Mouse (Mus musculus): ENCODE data around the gene Prdm11. TPM values are rescaled to one million over a fixed set of nuclear protein-coding genes. Genes with fewer than 3 reads are reported as not detected.

Gene Prdm11
- polyA plus RNA-seq, 1 experiment from 2014 or later, result 2.3 TPM

- peaks cover 9% of the 10 kb centered on the region; the same call in 1 of the 2 replicates for H3K36me3 ChIP-seq (ENCODE audit: control insufficient read depth, insufficient read depth, low read length)
- H3K27me3 ChIP-seq (replicated peaks; ENCODE audit: control insufficient read depth, insufficient read depth, low read length), result no peaks in the 10 kb centered on the region
- no peaks in the 10 kb centered on the region for H3K9me3 ChIP-seq (ENCODE audit: control insufficient read depth, low read length)
- peaks cover 10% of the 10 kb centered on the region for H3K4me1 ChIP-seq (ENCODE audit: control insufficient read depth, insufficient read depth, low read depth, low read length)
- no peak overlapping the region for H3K27ac ChIP-seq (ENCODE audit: low read depth, low read length)
- no peak overlapping the region for H3K4me3 ChIP-seq (ENCODE audit: low read length)
- no peak for ATAC-seq
- no peak overlapping the region for H3K9ac ChIP-seq (ENCODE audit: low read depth, low read length)
- 88% methylated on average over 7 of the region's 7 CpGs for WGBS
- no peak overlapping the region for H3K4me2 ChIP-seq (ENCODE audit: low read length)
Measured at GRCm38 (mm10) chr2:92984321-92985108, 61.5 kb downstream of the Prdm11 start.

- H3K36me3 ChIP-seq (ENCODE audit: control insufficient read depth, insufficient read depth, low read length), result peaks cover 12% of the 10 kb centered on the region; the same call in 1 of the 2 replicates
- H3K27ac ChIP-seq (ENCODE audit: low read depth, low read length), result no peak overlapping the region
- 90% methylated on average over 4 of the region's 4 CpGs for WGBS
- H3K4me1 ChIP-seq (ENCODE audit: control insufficient read depth, insufficient read depth, low read depth, low read length), result peaks cover 2% of the 10 kb centered on the region
- ATAC-seq, result no peak
- no peak overlapping the region for H3K9ac ChIP-seq (ENCODE audit: low read depth, low read length)
- H3K4me3 ChIP-seq (ENCODE audit: low read length), result no peak overlapping the region
- H3K9me3 ChIP-seq (ENCODE audit: control insufficient read depth, low read length), result no peaks in the 10 kb centered on the region
- H3K4me2 ChIP-seq (ENCODE audit: low read length), result no peak overlapping the region
- H3K27me3 ChIP-seq (replicated peaks; ENCODE audit: control insufficient read depth, insufficient read depth, low read length), result no peaks in the 10 kb centered on the region
Measured at GRCm38 (mm10) chr2:92983273-92983620, 62.7 kb downstream of the Prdm11 start.

- ATAC-seq, result no peak
- Histone ChIP-seq H3K9me3 (ENCODE audit: control insufficient read depth, low read length) (no peaks in the 10 kb centered on the region), H3K4me2 (ENCODE audit: low read length) (no peak overlapping the region), H3K27me3 (replicated peaks; ENCODE audit: control insufficient read depth, insufficient read depth, low read length) (no peaks in the 10 kb centered on the region), H3K27ac (ENCODE audit: low read depth, low read length) (no peak overlapping the region), H3K4me1 (ENCODE audit: control insufficient read depth, insufficient read depth, low read depth, low read length) (no peaks in the 10 kb centered on the region; the same call in 1 of the 2 replicates), H3K4me3 (ENCODE audit: low read length) (no peak overlapping the region), H3K36me3 (ENCODE audit: control insufficient read depth, insufficient read depth, low read length) (peaks cover 12% of the 10 kb centered on the region; the same call in 1 of the 2 replicates), H3K9ac (ENCODE audit: low read depth, low read length) (no peak overlapping the region)
- 86% methylated on average over 8 of the region's 8 CpGs for WGBS
Measured at GRCm38 (mm10) chr2:92982591-92983272, 63.2 kb downstream of the Prdm11 start.

GRCm38 (mm10) chr2:92980165-92980564 is 65.8 kb downstream of the Prdm11 start:
- H3K36me3 ChIP-seq (ENCODE audit: control insufficient read depth, insufficient read depth, low read length), result peaks cover 12% of the 10 kb centered on the region; the same call in 1 of the 2 replicates
- H3K9ac ChIP-seq (ENCODE audit: low read depth, low read length), result no peak overlapping the region
- 87% methylated on average over 10 of the region's 10 CpGs for WGBS
- H3K4me1 ChIP-seq (ENCODE audit: control insufficient read depth, insufficient read depth, low read depth, low read length), result no peaks in the 10 kb centered on the region
- H3K9me3 ChIP-seq (ENCODE audit: control insufficient read depth, low read length), result no peaks in the 10 kb centered on the region
- no peak overlapping the region for H3K4me3 ChIP-seq (ENCODE audit: low read length)
- H3K27me3 ChIP-seq (replicated peaks; ENCODE audit: control insufficient read depth, insufficient read depth, low read length), result no peaks in the 10 kb centered on the region
- ATAC-seq, result no peak
- H3K4me2 ChIP-seq (ENCODE audit: low read length), result no peak overlapping the region
- H3K27ac ChIP-seq (ENCODE audit: low read depth, low read length), result no peak overlapping the region

GRCm38 (mm10) chr2:92975031-92975790 is 70.8 kb downstream of the Prdm11 start:
- Histone ChIP-seq H3K27me3 (replicated peaks; ENCODE audit: control insufficient read depth, insufficient read depth, low read length) (no peaks in the 10 kb centered on the region), H3K9me3 (ENCODE audit: control insufficient read depth, low read length) (0 out of 2 replicates have a peak, but pooled peaks cover 2% of the 10 kb centered on the region), H3K9ac (ENCODE audit: low read depth, low read length) (no peak overlapping the region), H3K36me3 (ENCODE audit: control insufficient read depth, insufficient read depth, low read length) (peaks cover 42% of the 10 kb centered on the region), H3K4me3 (ENCODE audit: low read length) (no peak overlapping the region), H3K4me2 (ENCODE audit: low read length) (no peak overlapping the region), H3K4me1 (ENCODE audit: control insufficient read depth, insufficient read depth, low read depth, low read length) (no peaks in the 10 kb centered on the region), H3K27ac (ENCODE audit: low read depth, low read length) (no peak overlapping the region)
- 60% methylated on average over 14 of the region's 14 CpGs for WGBS
- ATAC-seq, result no peak

GRCm38 (mm10) chr2:92973646-92974045 is 72.3 kb downstream of the Prdm11 start:
- Histone ChIP-seq H3K36me3 (ENCODE audit: control insufficient read depth, insufficient read depth, low read length) (peaks cover 39% of the 10 kb centered on the region), H3K4me2 (ENCODE audit: low read length) (no peak overlapping the region), H3K27ac (ENCODE audit: low read depth, low read length) (no peak overlapping the region), H3K4me1 (ENCODE audit: control insufficient read depth, insufficient read depth, low read depth, low read length) (no peaks in the 10 kb centered on the region), H3K4me3 (ENCODE audit: low read length) (no peak overlapping the region), H3K9me3 (ENCODE audit: control insufficient read depth, low read length) (0 out of 2 replicates have a peak, but pooled peaks cover 2% of the 10 kb centered on the region), H3K27me3 (replicated peaks; ENCODE audit: control insufficient read depth, insufficient read depth, low read length) (no peaks in the 10 kb centered on the region), H3K9ac (ENCODE audit: low read depth, low read length) (no peak overlapping the region)
- WGBS, result 96% methylated on average over 20 of the region's 20 CpGs
- no peak for ATAC-seq

- Histone ChIP-seq H3K4me3 (ENCODE audit: low read length) (no peak overlapping the region), H3K27me3 (replicated peaks; ENCODE audit: control insufficient read depth, insufficient read depth, low read length) (no peaks in the 10 kb centered on the region), H3K9ac (ENCODE audit: low read depth, low read length) (no peak overlapping the region), H3K9me3 (ENCODE audit: control insufficient read depth, low read length) (0 out of 2 replicates have a peak, but pooled peaks cover 2% of the 10 kb centered on the region), H3K4me1 (ENCODE audit: control insufficient read depth, insufficient read depth, low read depth, low read length) (no peaks in the 10 kb centered on the region), H3K4me2 (ENCODE audit: low read length) (no peak overlapping the region), H3K27ac (ENCODE audit: low read depth, low read length) (no peak overlapping the region), H3K36me3 (ENCODE audit: control insufficient read depth, insufficient read depth, low read length) (peaks cover 37% of the 10 kb centered on the region)
- 82% methylated on average over 17 of the region's 17 CpGs for WGBS
- no peak for ATAC-seq
Measured at GRCm38 (mm10) chr2:92972071-92972470, 73.9 kb downstream of the Prdm11 start.

GRCm38 (mm10) chr2:92971536-92971935 is 74.4 kb downstream of the Prdm11 start:
- Histone ChIP-seq H3K27ac (ENCODE audit: low read depth, low read length) (no peak overlapping the region), H3K9ac (ENCODE audit: low read depth, low read length) (no peak overlapping the region), H3K36me3 (ENCODE audit: control insufficient read depth, insufficient read depth, low read length) (peaks cover 37% of the 10 kb centered on the region), H3K4me3 (ENCODE audit: low read length) (no peak overlapping the region), H3K9me3 (ENCODE audit: control insufficient read depth, low read length) (0 out of 2 replicates have a peak, but pooled peaks cover 2% of the 10 kb centered on the region), H3K27me3 (replicated peaks; ENCODE audit: control insufficient read depth, insufficient read depth, low read length) (no peaks in the 10 kb centered on the region), H3K4me1 (ENCODE audit: control insufficient read depth, insufficient read depth, low read depth, low read length) (peaks cover 2% of the 10 kb centered on the region; the same call in 1 of the 2 replicates), H3K4me2 (ENCODE audit: low read length) (no peak overlapping the region)
- 89% methylated on average over 8 of the region's 8 CpGs for WGBS
- ATAC-seq, result no peak
